In the genomic region with DNA sequence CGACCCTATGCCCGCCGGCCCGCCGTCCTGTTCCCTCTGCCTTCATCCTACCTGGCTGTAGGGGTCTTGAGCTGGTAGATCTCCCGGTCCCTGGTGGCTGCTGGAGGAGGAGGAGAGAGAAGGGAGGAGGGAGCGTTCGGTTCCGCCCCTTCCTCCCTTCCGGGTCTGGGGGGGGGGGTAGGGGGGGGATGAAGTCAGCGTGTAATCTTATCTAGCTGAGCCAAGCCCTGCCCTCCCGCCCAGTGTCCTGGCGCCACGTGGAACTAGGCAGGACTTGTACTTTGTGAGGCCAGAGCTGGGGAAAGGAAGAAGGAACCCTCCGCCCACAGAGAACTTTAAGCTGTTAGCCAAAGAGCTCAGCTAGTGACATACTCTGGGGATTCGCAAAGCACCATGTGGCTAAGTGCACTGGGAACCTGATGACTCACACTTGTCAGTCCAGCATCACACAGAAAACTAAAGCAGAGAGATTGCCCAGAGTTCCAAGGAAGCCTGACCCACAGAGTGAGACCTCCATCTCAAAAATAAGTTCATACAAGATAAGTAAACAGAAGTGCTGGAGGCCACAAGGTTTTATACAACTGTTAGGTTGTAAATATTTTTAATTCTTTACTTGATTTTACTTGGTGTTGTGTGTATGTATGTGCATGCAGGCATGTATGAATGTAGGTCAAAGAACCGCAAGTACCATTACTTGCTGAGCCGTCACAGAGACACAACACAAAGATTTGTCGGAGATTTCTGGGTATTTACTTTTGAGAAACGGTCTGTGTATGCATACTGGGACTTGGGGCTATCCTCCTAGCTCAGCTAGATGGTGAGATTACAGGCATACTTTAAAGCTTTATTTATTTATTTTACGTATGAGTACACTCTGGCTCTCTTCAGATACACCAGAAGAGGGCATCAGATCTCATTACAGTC, we compare ENCODE assay signal across 8 mouse cellular contexts. TPM values are rescaled to one million over a fixed set of nuclear protein-coding genes. Genes with fewer than 3 reads are reported as not detected.
DNase-seq lines count a peak whose midpoint lies in the region.

A gene (minus strand): TSS at position 144 of the 924 bp plus-strand sequence.

- DNase-seq in adrenal gland, adult (ENCODE audit: inconsistent age in 2 of 2, low spot score in 1 of 2) = peak; percentile 96 to 97
- DNase-seq in embryo, embryonic 10 days (ENCODE audit: low spot score) = peak; percentile 97
- DNase-seq in gastrocnemius, postnatal 10 days = peak; percentile 82
- peak; percentile 96 for DNase-seq in hindlimb bud, embryonic 11.5 days (ENCODE audit: extremely low spot score, low read depth, low spot score)
- peak; percentile 53 to 87 for DNase-seq in left cerebral cortex, adult 8-10 months (ENCODE audit: low spot score in 2 of 2)
- peak; percentile 78 to 79 for DNase-seq in right cerebral cortex, adult 2 months (ENCODE audit: low spot score in 2 of 2)
- DNase-seq in urinary bladder, postnatal 25 days (ENCODE audit: low spot score) = peak; percentile 70

- peaks cover 76% of the 10 kb centered on the region for H3K4me1 ChIP-seq in megakaryocyte, embryonic 14.5 days

- no peaks in the 10 kb centered on the region for H3K9me3 ChIP-seq in megakaryocyte, embryonic 14.5 days

- peaks cover 63% of the 10 kb centered on the region for H3K36me3 ChIP-seq in megakaryocyte, embryonic 14.5 days (replicated peaks; ENCODE audit: low read length)

- H3K27me3 ChIP-seq in megakaryocyte, embryonic 14.5 days (replicated peaks) = no peaks in the 10 kb centered on the region

- peak within 1 kb of the TSS; percentile 98 for H3K4me3 ChIP-seq in megakaryocyte, embryonic 14.5 days (replicated peaks)

RNA-seq across cellular contexts. Expression of the gene that starts here (rescaled TPM):
- total RNA-seq in gastrocnemius, postnatal 10 days (2021) = 1 to 10 TPM; 6.6 to 6.8 TPM
- total RNA-seq in left cerebral cortex, adult 8-10 months (2022) = 1 to 10 TPM; 5.7 to 8.4 (median 6.5) TPM
- polyA plus RNA-seq in megakaryocyte, embryonic 14.5 days (2012; ENCODE audit: insufficient read depth, low replicate concordance) = 13.7 and 27.2 TPM in 2 replicates

Comparison
In these comparisons a context has a peak if more than half of its experiments do, and no peak if none do; other contexts are left out.
1. Peak in every context shown above with its lines: DNase-seq and H3K4me3 ChIP-seq.